Mouse (Mus musculus): ENCODE measurements at regions not wholly inside any gene's neighbourhood (a gene's known extent, or its start where the extent isn't known, plus 50 kb on each side); places are given as distances from the start of the nearest gene placed in this dataset.

- in situ Hi-C loops (cut with MboI; ENCODE audit: low pct_unique_long_range_greater_than_20kb), result no loop called here
- TF ChIP-seq CTCF (IDR thresholded peaks at IDR 0.05), result no peak
These were observed 111.3 kb upstream of the Irx3 start for GRCm38 (mm10) chr8:91913121-91913520.

GRCm38 (mm10) chr8:91909637-91910383 is 107.9 kb upstream of the Irx3 start:
- ChIA-PET POLR2A (no interaction called here), CTCF (no interaction called here)
- no peak for ATAC-seq
- DNase-seq (ENCODE audit: low read depth, low spot score), result no peak
- no peak for TF ChIP-seq CTCF (IDR thresholded peaks at IDR 0.05)
- no peaks in the 10 kb centered on the region for H3K27me3 ChIP-seq
- in situ Hi-C loops (cut with MboI; ENCODE audit: low pct_unique_long_range_greater_than_20kb), result no loop called here

More at GRCm38 (mm10) chr8:91913121-91913520, 111.3 kb upstream of the Irx3 start:
- H3K27me3 ChIP-seq, result no peaks in the 10 kb centered on the region
- DNase-seq (ENCODE audit: low read depth, low spot score) (no peak), ATAC-seq (no peak)
- CTCF ChIA-PET, result no interaction called here
- POLR2A ChIA-PET, result no interaction called here

- no peaks in the 10 kb centered on the region for H3K27me3 ChIP-seq
- no peak for TF ChIP-seq CTCF (IDR thresholded peaks at IDR 0.05)
These were observed 107.0 kb upstream of the Irx3 start for GRCm38 (mm10) chr8:91908731-91909353.

GRCm38 (mm10) chr8:91907178-91907577 is 105.3 kb upstream of the Irx3 start:
- no peaks in the 10 kb centered on the region for H3K27me3 ChIP-seq
- no peak for TF ChIP-seq CTCF (IDR thresholded peaks at IDR 0.05)
- in situ Hi-C loops (cut with MboI; ENCODE audit: low pct_unique_long_range_greater_than_20kb), result no loop called here
- CTCF ChIA-PET, result interaction anchor here (1.4 kb wide), 1 partner anchor 23 kb away, joined by 3 read pairs; no protein-coding TSS in a partner anchor
- DNase-seq (ENCODE audit: low read depth, low spot score) (no peak), ATAC-seq (no peak)
- POLR2A ChIA-PET, result no interaction called here

More at GRCm38 (mm10) chr8:91908731-91909353, 107.0 kb upstream of the Irx3 start:
- in situ Hi-C loops (cut with MboI; ENCODE audit: low pct_unique_long_range_greater_than_20kb), result no loop called here
- ChIA-PET CTCF (no interaction called here), POLR2A (no interaction called here)
- DNase-seq (ENCODE audit: low read depth, low spot score) (no peak), ATAC-seq (no peak)

- in situ Hi-C loops (cut with MboI; ENCODE audit: low pct_unique_long_range_greater_than_20kb), result no loop called here
- no peaks in the 10 kb centered on the region for H3K27me3 ChIP-seq
- ChIA-PET CTCF (interaction anchor here (0.9 to 1.1 kb wide), 3 partner anchors 9 to 21 kb away, joined by 3 read pairs; no protein-coding TSS in a partner anchor), POLR2A (interaction anchor here (1.2 kb wide), 1 partner anchor 100 kb away, joined by 3 read pairs; the partner anchor contains the start of gene Irx3)
- ATAC-seq (no peak), DNase-seq (ENCODE audit: low read depth, low spot score) (no peak)
- no peak for TF ChIP-seq CTCF (IDR thresholded peaks at IDR 0.05)
These were observed 99.8 kb upstream of the Irx3 start for GRCm38 (mm10) chr8:91901525-91902281.

DNA sequence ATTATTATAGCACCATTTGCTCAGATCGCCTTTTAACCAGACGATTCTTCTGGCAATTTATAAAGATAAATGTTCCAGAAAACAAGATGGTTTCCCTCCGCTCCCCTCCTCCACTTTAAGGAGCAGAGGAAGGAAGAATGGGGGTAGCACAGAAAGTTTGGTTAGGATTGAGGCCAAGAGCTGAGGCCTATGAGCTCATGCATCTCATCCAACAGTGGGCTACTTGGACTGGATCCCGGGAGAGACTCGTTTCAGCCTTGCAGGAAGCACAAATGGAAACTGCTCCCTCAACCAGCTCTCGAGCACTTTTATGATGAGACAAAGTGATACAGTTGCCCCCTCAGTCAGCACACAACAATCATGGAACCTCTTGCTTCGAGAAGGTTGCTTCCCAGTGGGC is 97.9 kb upstream of the Irx3 start:
- CTCF ChIA-PET, result interaction anchor here (0.9 to 1.0 kb wide), 3 partner anchors 9 to 456 kb away, joined by 3 read pairs; no protein-coding TSS in a partner anchor
- TF ChIP-seq CTCF (IDR thresholded peaks at IDR 0.05), result no peak
- ATAC-seq, result no peak
- POLR2A ChIA-PET, result no interaction called here
- no peaks in the 10 kb centered on the region for H3K27me3 ChIP-seq
- in situ Hi-C loops (cut with MboI; ENCODE audit: low pct_unique_long_range_greater_than_20kb), result no loop called here
- DNase-seq (ENCODE audit: low read depth, low spot score), result no peak

DNA sequence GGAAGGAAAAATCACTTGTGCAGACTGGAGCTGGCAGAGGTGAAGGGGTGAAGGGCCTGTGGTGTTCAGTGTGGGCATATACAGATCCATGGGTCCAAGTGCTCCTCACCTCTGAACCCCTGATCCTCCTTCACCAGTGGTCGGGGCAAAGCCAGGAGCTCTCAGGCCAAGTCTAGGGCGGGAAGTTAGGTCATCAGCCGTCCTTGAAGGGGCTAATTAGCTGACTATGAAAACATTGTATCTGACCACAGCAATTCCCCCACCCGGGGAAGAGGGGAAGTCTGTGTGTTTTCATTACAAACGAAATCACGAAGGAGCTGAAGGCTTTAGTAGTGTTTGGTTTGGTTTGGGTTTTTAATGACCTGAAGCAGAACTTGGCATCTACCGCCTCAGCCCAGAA is 95.5 kb upstream of the Irx3 start:
- ChIA-PET CTCF (interaction anchor here (1.4 kb wide), 1 partner anchor 11 kb away, joined by 8 read pairs; no protein-coding TSS in a partner anchor), POLR2A (no interaction called here)
- in situ Hi-C loops (cut with MboI; ENCODE audit: low pct_unique_long_range_greater_than_20kb), result no loop called here
- ATAC-seq, result peak; percentile 20
- no peak for DNase-seq (ENCODE audit: low read depth, low spot score)
- H3K27me3 ChIP-seq, result no peaks in the 10 kb centered on the region
- TF ChIP-seq CTCF (IDR thresholded peaks at IDR 0.05), result no peak

GRCm38 (mm10) chr8:91895987-91896386 is 94.1 kb upstream of the Irx3 start:
- TF ChIP-seq CTCF (IDR thresholded peaks at IDR 0.05), result no peak
- in situ Hi-C loops (cut with MboI; ENCODE audit: low pct_unique_long_range_greater_than_20kb), result no loop called here
- DNase-seq (ENCODE audit: low read depth, low spot score) (no peak), ATAC-seq (no peak)
- ChIA-PET POLR2A (interaction anchor here (0.6 kb wide), 1 partner anchor 36 kb away, joined by 3 read pairs; no protein-coding TSS in a partner anchor), CTCF (interaction anchor here (1.4 kb wide), 1 partner anchor 10 kb away, joined by 8 read pairs; no protein-coding TSS in a partner anchor)
- no peaks in the 10 kb centered on the region for H3K27me3 ChIP-seq

DNA sequence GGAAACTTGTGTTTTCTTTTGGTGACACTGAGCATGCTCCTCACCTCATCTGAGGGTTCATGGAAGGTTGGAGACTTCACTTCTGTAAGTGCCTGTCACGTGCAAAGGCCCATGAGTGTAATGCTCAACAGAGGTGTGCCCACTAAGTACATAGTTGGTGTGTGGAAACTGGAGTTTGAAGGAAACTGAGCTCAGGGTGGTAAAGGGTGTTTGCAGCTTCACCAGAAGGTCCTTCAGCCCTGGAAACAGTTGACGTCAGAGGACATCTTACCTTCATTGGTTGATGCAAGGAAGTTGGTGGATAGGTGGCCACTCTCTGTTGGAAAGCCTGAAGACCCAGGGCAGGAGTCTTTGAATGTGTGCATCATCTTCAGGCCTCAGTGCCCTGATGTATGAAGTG is 83.0 kb upstream of the Irx3 start:
- DNase-seq (ENCODE audit: low read depth, low spot score), result no peak
- in situ Hi-C loops (cut with MboI; ENCODE audit: low pct_unique_long_range_greater_than_20kb), result no loop called here
- no peak for TF ChIP-seq CTCF (IDR thresholded peaks at IDR 0.05)
- ChIA-PET CTCF (interaction anchor here (2.9 kb wide), 1 partner anchor 12 kb away, joined by 8 read pairs; no protein-coding TSS in a partner anchor), POLR2A (interaction anchor here (1.0 kb wide), 1 partner anchor 31 kb away, joined by 3 read pairs; no protein-coding TSS in a partner anchor)
- ATAC-seq, result no peak
- no peaks in the 10 kb centered on the region for H3K27me3 ChIP-seq

DNA sequence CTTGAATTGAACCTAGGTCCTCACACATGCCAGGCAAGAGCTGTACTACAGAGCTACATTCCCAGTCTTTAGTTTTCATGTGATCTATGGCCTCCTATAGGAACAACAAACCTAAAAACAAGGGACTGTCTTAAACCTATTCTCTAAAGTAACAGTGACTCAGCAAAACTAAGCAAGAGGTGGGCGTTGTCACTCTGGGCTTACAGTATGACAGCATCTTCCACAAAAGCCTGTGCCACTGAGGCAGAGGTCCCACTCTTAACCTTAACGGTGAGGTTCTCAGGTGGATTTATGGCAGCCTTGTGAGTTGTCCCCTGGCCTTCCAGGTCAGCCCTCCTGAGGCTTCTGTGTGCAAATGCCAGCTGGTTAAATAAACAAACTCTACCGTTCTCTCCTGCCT is 82.5 kb upstream of the Irx3 start:
- no peak for DNase-seq (ENCODE audit: low read depth, low spot score)
- no peak for TF ChIP-seq CTCF (IDR thresholded peaks at IDR 0.05)
- in situ Hi-C loops (cut with MboI; ENCODE audit: low pct_unique_long_range_greater_than_20kb), result no loop called here

More for the DNA sequence above, 82.5 kb upstream of the Irx3 start:
- ChIA-PET POLR2A (no interaction called here), CTCF (no interaction called here)
- ATAC-seq, result no peak
- no peaks in the 10 kb centered on the region for H3K27me3 ChIP-seq

Measured in Patski (cell line).